Mouse (Mus musculus) layer of hippocampus, adult 8-10 months (tissue): ENCODE results near the gene Gm20894. TPM values are rescaled to one million over a fixed set of nuclear protein-coding genes. Genes with fewer than 3 reads are reported as not detected.
"Not testable (repeated sequence)": the region's sequence is repeated elsewhere in the genome, so short reads cannot be mapped to it uniquely, and the experiment has no call there.

Experiments
- DNase-seq, 2 experiments: peaks; one replicate each; pipeline ENCODE4 v3.0.0; 2022; ENCODE audit warnings: low spot score in 2 of 2
- total RNA-seq, 4 experiments: library from RNA; stranded (reverse); gene quantifications; 2 replicates each; pipeline ENCODE4 v1.2.4; 2022

The Gm20894 gene
- not detected for total RNA-seq

- not testable (repeated sequence) for DNase-seq
Observed at GRCm38 (mm10) chrY:28271412-28271811, at the start of gene Gm20894. TSS of gene Gm20894 (minus strand) at chrY:28271512.
